Mouse (Mus musculus) cortical plate, adult 2 months (tissue): ENCODE results near the gene Tmem198. TPM values are rescaled to one million over a fixed set of nuclear protein-coding genes. Genes with fewer than 3 reads are reported as not detected.
A peak's percentile ranks its signal among the peaks of the same experiment; 100 is the strongest.

Source experiments
- H3K27ac ChIP-seq: fragments of 200-500 bp; 2 replicates; pipeline ENCODE4 v1.5.1; 2012; ENCODE audit warnings: low read length, control low read depth, inconsistent platforms; ENCODE audit not compliant: insufficient read depth
- H3K4me1 ChIP-seq: fragments of 200-500 bp; 2 replicates; pipeline ENCODE4 v1.6.1; 2011; ENCODE audit warnings: low read length; ENCODE audit not compliant: control insufficient read depth, insufficient read depth
- H3K4me3 ChIP-seq: fragments of 200-500 bp; 2 replicates; pipeline ENCODE4 v1.5.1; 2011; ENCODE audit warnings: mild to moderate bottlenecking, low read length, control low read depth; ENCODE audit not compliant: insufficient read depth
- CTCF ChIP-seq: fragments of 200-500 bp; IDR thresholded peaks from 2 replicates; pipeline ENCODE4 v1.5.1; 2011; ENCODE audit warnings: mild to moderate bottlenecking, control low read depth, low read length; ENCODE audit not compliant: insufficient read depth; ENCODE audit errors: extremely low read depth
- POLR2A ChIP-seq: fragments of 200-500 bp; IDR thresholded peaks from 2 replicates; pipeline ENCODE4 v1.6.1; 2011; ENCODE audit warnings: mild to moderate bottlenecking, low read length, control low read depth; ENCODE audit not compliant: insufficient read depth; ENCODE audit errors: extremely low read depth
- polyA plus RNA-seq: library from polyadenylated mRNA; depleted of rRNA; stranded (reverse); fragments of >200 nt; gene quantifications from 2 replicates; pipeline ENCODE4 v1.2.3, GENCODE M21; 2012; rRNA removed

Tmem198 gene
- 103 and 108 TPM in 2 replicates for polyA plus RNA-seq

DNA sequence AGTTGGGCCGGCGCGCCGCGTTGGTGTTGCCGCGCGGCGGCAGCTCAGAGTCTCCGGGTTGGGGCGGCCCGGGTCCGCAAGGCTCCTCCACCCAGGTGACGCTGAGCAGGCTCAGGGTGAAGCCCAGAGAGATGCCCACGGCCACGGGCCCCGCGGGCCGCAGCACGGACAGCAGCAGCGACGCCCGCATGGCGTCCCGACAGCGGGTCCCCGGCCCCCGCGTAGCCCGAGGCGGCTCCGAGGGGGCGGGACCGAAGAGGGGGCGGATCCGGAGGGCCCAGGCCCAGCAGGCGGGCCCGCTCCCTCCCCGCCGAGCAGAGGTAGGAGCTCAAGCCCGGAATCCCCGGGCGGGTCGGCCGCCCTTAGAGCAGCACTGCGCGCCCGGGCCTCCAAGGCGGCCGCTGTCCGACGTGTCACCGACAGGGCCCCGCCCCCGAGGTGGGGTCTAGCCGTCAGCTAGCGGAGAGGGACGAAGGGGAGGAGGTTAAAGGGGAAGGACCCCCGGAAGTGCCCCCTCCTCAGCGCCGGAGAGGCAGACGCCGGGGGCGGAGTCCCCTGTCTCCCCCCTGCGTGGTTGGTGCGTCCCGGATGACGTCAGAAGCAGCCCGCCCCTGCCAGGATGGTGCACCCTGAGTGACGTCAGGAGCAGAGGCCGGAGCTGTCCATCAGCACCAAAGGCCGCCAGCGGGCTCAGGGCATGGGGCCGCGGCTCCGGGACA is at the start of gene Tmem198, which contains the start of gene Chpf:
Gene Tmem198, plus strand, starts transcription at position 617 of the 719 bp plus-strand sequence.
Gene Chpf, minus strand, starts transcription at position 392 of the 719 bp plus-strand sequence.
- peak within 1 kb of the TSS; percentile 96 for H3K27ac ChIP-seq
- H3K4me3 ChIP-seq = peak within 1 kb of the TSS; percentile 98
- H3K4me1 ChIP-seq = no peaks in the 10 kb centered on the region
- no peak for TF ChIP-seq CTCF
- TF ChIP-seq POLR2A = peak; percentile 70

DNA sequence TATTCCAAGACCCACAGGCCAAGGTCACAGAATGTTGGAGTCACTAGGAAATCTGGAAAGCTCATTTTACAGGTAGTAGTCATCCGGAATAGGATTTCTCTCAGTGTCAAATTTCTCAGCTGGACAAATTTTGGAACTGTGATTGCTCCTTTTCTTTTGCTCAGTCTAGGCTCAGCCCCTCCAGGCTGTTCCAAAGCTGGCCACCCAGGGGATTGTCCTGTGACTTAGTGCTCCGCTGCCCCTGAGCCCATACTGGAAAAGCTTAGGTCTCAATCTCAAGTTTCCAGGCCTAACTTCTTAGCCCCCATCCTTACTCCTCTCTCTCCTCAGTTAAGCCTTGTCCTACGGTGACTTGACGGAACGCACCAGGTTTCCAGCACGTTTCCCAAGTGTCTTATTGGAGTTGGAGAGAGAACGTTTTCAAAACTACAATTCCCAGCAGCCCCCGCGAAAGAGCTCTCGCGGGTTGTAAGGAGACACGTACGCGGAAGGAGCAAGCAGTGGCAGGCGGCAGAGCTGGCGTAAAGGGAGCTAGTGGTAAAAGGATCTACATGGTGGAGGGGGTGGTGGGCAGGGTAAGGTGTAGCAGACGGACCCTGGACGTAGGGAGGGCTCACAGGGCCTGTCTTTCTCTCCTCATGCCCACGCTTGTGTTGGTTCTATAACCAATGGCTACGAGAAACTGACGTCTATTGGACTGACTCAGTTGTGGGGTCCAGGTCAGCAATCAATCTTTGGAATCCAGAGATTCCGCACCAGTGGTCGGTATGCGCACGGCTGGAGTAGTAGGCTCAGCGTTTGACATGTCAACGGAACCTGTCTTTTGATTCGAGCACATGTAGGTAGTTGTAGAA is 43.6 kb upstream of the Tmem198 start, which contains the start of gene Gmppa:
Gene Gmppa, plus strand, starts transcription at position 456 of the 854 bp plus-strand sequence.
- TF ChIP-seq CTCF (no peak), POLR2A (peak; percentile 95)
- peak within 1 kb of the TSS; percentile 87 for H3K4me3 ChIP-seq
- H3K27ac ChIP-seq = no peak within 1 kb of the TSS
- no peaks in the 10 kb centered on the region for H3K4me1 ChIP-seq

DNA sequence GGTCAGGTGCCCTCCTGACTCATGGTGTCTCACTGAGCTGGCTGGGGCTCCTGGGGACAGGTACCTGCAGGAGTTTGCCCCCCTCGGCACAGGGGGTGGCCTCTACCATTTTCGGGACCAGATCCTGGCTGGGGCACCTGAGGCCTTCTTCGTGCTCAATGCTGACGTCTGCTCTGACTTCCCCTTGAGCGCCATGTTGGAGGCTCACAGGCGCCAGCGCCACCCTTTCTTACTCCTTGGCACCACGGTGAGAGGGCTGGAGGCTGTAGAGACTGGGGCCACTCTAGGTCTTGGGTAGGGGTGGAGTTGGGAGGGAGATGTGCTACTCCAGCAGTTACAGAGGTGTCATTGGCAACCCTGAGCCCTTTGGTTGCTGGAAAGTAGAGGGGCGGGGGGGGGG is 40.5 kb upstream of the Tmem198 start:
- Histone ChIP-seq H3K4me3 (no peak overlapping the region), H3K27ac (no peak overlapping the region), H3K4me1 (no peaks in the 10 kb centered on the region)
- TF ChIP-seq POLR2A (no peak), CTCF (no peak)

DNA sequence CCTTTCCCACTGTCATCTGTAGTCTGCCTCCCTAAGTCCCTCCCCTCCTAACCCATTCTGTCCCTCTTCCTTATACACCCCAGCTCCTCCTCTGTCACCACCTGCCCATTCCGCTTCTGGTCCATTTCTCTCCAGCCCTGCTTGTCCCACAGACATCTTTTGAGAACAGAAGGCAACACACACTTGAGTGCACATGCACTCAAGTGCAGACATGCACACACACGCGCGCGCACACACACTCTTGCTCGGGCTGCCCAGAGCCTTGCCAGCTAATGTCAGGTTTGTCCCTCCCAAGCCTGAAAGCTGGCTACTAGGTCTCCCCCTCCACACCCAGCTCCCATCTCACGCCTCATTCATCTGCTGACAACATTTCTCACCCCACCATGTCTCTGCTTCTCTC is 38.7 kb upstream of the Tmem198 start:
- no peak overlapping the region for H3K4me3 ChIP-seq
- H3K4me1 ChIP-seq = 0 out of 2 replicates have a peak, but pooled peaks cover 2% of the 10 kb centered on the region
- TF ChIP-seq POLR2A (no peak), CTCF (no peak)
- no peak overlapping the region for H3K27ac ChIP-seq

DNA sequence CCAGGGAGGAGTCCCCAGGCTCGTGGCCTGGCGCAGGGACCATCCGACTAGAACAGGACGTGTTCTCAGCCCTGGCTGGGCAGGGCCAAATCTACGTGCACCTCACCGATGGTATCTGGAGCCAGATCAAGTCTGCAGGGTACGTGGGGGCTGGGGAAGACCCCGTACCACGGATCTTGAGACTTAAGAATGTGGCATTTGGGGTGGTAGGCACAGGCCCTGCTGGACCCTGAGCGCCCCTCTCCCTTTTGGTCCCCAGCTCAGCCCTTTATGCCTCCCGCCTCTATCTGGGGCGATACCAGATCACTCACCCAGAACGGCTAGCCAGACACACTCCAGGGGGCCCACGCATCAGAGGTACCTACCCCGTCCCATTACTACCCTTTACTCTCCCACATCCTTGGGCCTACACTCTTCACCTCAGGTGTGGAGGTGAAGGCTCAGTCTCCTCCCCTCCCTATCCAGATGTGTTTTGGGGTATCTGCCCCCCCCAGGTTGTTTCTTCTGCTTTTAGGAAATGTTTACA is 37.8 kb upstream of the Tmem198 start:
- Histone ChIP-seq H3K4me3 (no peak overlapping the region), H3K27ac (no peak overlapping the region), H3K4me1 (0 out of 2 replicates have a peak, but pooled peaks cover 2% of the 10 kb centered on the region)
- TF ChIP-seq POLR2A = no peak
- no peak for TF ChIP-seq CTCF

DNA sequence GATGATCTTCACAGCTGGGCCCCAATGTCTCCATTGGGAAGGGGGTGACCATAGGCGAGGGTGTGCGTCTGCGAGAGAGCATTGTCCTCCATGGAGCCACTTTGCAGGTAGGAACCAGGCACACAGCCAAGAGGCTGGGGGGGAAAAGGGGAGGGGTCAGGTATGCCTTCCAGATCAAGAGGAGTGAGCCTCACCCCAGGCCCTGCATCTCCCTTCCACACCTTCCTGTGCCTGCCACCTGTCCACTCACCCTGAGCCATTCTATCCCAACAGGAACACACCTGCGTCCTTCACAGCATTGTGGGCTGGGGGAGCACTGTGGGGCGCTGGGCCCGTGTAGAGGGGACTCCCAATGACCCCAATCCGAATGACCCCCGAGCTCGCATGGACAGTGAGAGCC is 37.2 kb upstream of the Tmem198 start:
- Histone ChIP-seq H3K4me3 (no peak overlapping the region), H3K4me1 (0 out of 2 replicates have a peak, but pooled peaks cover 2% of the 10 kb centered on the region), H3K27ac (no peak overlapping the region)
- no peak for TF ChIP-seq CTCF
- no peak for TF ChIP-seq POLR2A

DNA sequence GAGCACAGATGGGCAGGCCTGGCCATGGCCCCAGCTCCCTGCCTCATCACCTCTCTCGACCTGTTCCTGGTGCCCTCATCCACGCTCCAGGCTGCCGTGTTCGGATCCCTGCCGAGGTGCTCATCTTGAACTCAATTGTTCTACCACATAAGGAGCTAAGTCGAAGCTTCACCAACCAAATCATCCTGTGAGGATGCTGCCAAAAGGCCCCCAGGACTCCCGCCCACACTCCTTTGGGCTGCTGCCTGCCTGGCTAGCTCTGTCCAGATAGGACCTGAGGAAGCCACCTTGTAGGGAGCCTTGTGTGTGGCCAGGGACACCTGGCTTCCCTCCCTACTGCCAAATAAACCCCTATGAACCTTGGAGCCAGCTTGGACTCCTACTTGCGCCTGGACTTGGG is 36.5 kb upstream of the Tmem198 start:
- 0 out of 2 replicates have a peak, but pooled peaks cover 2% of the 10 kb centered on the region for H3K4me1 ChIP-seq
- no peak overlapping the region for H3K27ac ChIP-seq
- no peak overlapping the region for H3K4me3 ChIP-seq
- TF ChIP-seq CTCF (no peak), POLR2A (no peak)

DNA sequence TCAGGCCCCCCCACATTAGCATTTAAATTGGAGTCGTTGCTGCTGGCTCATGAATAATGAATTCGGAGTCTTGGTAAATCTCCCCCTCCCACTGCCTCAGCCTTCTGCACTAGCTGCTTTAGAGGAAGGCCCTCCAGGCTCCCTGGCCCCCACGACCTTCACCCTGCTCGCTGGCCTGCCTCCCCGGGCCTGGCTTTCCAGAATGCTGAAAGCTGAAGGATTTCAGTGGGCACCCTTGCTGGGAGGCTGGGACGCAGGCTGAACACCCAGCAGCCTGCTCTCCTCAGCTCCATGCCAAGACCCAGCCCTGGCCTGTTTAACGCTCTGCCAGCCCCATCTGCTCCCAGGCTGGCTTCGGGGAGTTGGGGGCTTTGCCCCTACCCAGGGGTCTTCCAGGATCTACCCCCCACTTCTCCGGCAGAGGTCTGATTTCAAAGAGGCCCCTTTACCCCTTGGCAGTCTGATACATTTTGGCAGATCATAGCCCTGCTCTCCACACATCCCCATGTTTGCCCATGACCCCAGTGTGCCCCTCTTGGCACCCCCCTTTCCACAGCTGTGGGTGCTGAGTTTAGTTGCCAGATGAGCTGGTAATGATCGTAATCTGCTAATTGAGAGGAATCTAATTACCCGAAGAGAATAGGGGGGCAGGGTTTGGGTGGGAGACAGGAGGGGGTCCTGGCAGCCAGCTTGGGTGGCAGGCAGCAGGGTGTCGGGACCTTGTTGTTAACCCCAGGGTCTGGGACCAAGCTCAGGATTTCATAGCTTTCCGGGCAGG is 35.9 kb upstream of the Tmem198 start:
- H3K27ac ChIP-seq = no peak overlapping the region
- no peak overlapping the region for H3K4me3 ChIP-seq
- TF ChIP-seq CTCF (no peak), POLR2A (no peak)
- 0 out of 2 replicates have a peak, but pooled peaks cover 2% of the 10 kb centered on the region for H3K4me1 ChIP-seq
